Mouse (Mus musculus) intestine, embryonic 16.5 days (tissue): ENCODE results near the gene Ubn1. TPM values are rescaled to one million over a fixed set of nuclear protein-coding genes. Genes with fewer than 3 reads are reported as not detected.

Source experiments
- ATAC-seq: fragments of 200-750 bp; cut with Nextera tagmentation; 2 replicates; pipeline ENCODE4 v1.8.0; 2017; ENCODE audit warnings: moderate TSS enrichment, moderate library complexity
- H3K27ac ChIP-seq: fragments of 300-500 bp; sonication (generic); 2 replicates; pipeline ENCODE4 v1.5.1; 2014; ENCODE audit warnings: mild to moderate bottlenecking, low read length
- H3K27me3 ChIP-seq: fragments of 300-500 bp; sonication (generic); replicated peaks from 2 replicates; pipeline ENCODE4 v1.6.1; 2014; ENCODE audit warnings: low read length, control low read depth, mixed read lengths; ENCODE audit not compliant: control insufficient read depth, insufficient read depth
- H3K36me3 ChIP-seq: fragments of 300-500 bp; sonication (generic); 2 replicates; pipeline ENCODE4 v1.6.1; 2014; ENCODE audit warnings: low read length, control low read depth; ENCODE audit not compliant: control insufficient read depth, insufficient read depth
- H3K4me1 ChIP-seq: fragments of 300-500 bp; sonication (generic); 2 replicates; pipeline ENCODE4 v1.6.1; 2014; ENCODE audit warnings: low read length, control low read depth, mixed read lengths; ENCODE audit not compliant: control insufficient read depth, insufficient read depth
- H3K4me2 ChIP-seq: fragments of 300-500 bp; sonication (generic); 2 replicates; pipeline ENCODE4 v1.6.1; 2014; ENCODE audit warnings: low read depth, low read length, control low read depth
- H3K4me3 ChIP-seq: fragments of 300-500 bp; sonication (generic); 2 replicates; pipeline ENCODE4 v1.5.1; 2014; ENCODE audit warnings: mild to moderate bottlenecking, low read length
- H3K9ac ChIP-seq: fragments of 300-500 bp; sonication (generic); 2 replicates; pipeline ENCODE4 v1.6.1; 2014; ENCODE audit warnings: low read depth, low read length
- H3K9me3 ChIP-seq: fragments of 300-500 bp; sonication (generic); 2 replicates; pipeline ENCODE4 v1.6.1; 2016; ENCODE audit warnings: low read length, control low read depth; ENCODE audit not compliant: control insufficient read depth
- WGBS: fragments of 180-500 bp; shearing (Covaris S2); extraction: QIAGEN DNeasy Blood & Tissue Kit; methylation state at CpG from one replicate; pipeline ENCODE4 v1.1.7; 2014; 5-methylcytosine and 5-hydroxymethylcytosine counted together
- polyA plus RNA-seq: library from polyadenylated mRNA; unstranded; fragments of >200 nt; fragmentation: Nextera tagmentation; extraction: Ambion mirVana; gene quantifications from 2 replicates; pipeline ENCODE4 v1.2.1, GENCODE M21; 2015

The Ubn1 gene
- polyA plus RNA-seq, 1 experiment from 2014 or later, result 11.1 TPM

DNA sequence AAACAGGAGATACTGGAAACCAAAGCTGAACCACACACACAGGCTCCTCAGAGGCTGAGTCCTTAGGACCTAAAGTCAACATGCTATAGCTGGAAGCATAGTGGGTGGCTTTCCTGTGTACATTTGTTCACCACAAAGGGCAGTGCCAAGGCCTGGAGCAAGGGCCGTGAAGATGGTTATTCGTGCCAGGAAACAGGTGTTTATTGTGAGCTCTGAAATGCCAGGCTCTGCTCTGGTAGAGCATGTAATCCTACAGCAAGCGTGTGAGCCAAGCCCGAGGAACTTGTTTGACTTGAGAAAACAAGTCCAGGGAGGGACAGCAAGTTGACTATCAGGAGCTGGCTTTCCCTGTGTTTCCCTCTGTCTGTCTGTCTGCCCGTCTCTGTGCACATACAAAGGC, 43.4 kb downstream of the Ubn1 start:
- H3K9ac ChIP-seq, result no peak overlapping the region
- H3K4me2 ChIP-seq, result no peak overlapping the region
- no peaks in the 10 kb centered on the region for H3K4me1 ChIP-seq
- no peaks in the 10 kb centered on the region for H3K27me3 ChIP-seq
- 83% methylated on average over 5 of the region's 5 CpGs for WGBS
- no peak overlapping the region for H3K27ac ChIP-seq
- no peak overlapping the region for H3K4me3 ChIP-seq
- H3K9me3 ChIP-seq, result no peaks in the 10 kb centered on the region
- no peak for ATAC-seq
- H3K36me3 ChIP-seq, result no peaks in the 10 kb centered on the region

DNA sequence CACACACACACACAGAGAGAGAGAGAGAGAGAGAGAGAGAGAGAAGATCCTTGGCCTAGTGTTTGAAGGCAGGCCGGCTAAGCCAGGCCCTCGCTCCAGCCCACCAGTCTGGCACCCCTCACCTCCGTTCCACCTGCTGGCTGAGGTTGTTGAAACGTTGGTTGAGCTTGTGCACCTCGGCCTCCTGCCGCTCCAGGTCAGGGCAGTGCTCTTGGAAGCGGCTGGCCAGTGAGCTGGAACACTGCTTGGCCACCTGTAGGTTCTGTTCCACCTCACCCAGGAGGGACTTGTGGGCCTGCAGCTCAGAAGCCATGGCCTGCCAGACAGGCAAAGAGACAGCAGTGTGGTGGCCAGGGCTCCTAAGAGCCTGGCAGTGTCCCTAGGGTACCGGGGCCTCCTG, 46.6 kb downstream of the Ubn1 start:
- no peaks in the 10 kb centered on the region for H3K27me3 ChIP-seq
- H3K4me1 ChIP-seq, result no peaks in the 10 kb centered on the region
- 77% methylated on average over 8 of the region's 8 CpGs for WGBS
- ATAC-seq, result no peak
- H3K4me2 ChIP-seq, result no peak overlapping the region
- H3K36me3 ChIP-seq, result no peaks in the 10 kb centered on the region
- H3K4me3 ChIP-seq, result no peak overlapping the region
- no peak overlapping the region for H3K9ac ChIP-seq
- no peak overlapping the region for H3K27ac ChIP-seq
- H3K9me3 ChIP-seq, result no peaks in the 10 kb centered on the region

DNA sequence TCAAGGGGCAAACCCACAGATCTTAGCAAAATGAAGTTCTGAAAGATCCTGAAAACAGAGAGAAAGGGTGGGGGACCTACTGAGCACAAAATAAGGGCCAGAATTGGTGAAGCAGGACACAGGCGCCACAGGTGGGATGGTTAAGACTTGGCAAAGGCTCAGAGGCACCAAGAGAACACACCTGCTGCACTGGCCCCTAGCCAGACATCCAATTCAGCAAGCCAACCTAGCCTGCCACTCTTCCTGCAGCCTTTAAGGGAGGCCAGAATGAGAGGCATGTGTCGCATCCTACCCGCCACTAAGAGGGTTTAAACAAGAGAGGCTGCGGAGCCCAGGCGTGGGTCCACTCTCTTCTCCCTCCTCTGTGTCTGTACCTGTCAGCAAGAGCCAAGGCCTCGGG, 51.1 kb downstream of the Ubn1 start:
- Histone ChIP-seq H3K27me3 (no peaks in the 10 kb centered on the region), H3K36me3 (no peaks in the 10 kb centered on the region), H3K4me3 (no peak overlapping the region), H3K27ac (no peak overlapping the region), H3K9me3 (no peaks in the 10 kb centered on the region), H3K4me1 (no peaks in the 10 kb centered on the region), H3K9ac (no peak overlapping the region), H3K4me2 (no peak overlapping the region)
- no peak for ATAC-seq
- WGBS, result 78% methylated on average over 6 of the region's 6 CpGs

DNA sequence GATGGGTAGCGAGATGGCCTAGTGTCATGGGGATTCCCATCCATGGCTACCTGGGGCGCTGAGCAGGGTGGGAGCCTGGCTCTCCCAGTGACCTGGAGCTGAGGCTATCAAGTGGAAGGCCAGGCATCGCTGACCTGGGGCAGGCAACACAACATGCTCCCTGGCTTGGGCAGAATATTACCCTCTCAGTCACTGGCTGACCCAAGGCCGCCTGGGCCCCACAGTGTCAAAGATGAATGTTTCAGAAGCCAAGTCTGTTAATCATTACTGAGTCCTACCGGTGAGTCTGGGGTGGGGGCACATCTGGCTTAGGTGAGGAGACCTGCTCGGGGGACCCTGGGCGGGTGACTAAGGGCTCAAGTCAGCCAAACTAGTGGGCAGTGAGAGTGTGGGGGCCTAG, 60.0 kb downstream of the Ubn1 start:
- 57% methylated on average over 7 of the region's 7 CpGs for WGBS

DNA sequence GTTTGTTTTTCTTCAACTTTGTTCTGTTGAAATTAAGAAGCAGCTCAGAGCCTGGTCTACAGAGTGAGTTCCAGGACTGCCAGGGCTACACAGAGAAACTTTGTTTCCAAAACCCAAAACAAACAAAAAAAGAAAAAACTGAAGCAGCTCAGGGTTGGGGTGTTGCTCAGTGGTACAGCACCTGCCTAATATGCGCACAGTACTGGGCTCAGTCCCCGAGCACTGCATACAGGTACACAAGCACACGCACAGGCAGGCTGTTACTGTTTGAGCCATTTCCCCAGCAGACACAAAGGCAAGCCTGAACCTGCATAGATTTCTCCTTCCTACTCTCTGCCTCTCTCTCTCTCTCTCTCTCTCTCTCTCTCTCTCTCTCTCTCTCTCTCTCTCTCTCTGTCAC, 61.2 kb downstream of the Ubn1 start:
- 86% methylated on average over 3 of the region's 3 CpGs for WGBS
- Histone ChIP-seq H3K27me3 (no peaks in the 10 kb centered on the region), H3K27ac (no peak overlapping the region), H3K4me2 (no peak overlapping the region), H3K4me3 (no peak overlapping the region), H3K9me3 (peaks cover 4% of the 10 kb centered on the region; the same call in 1 of the 2 replicates), H3K36me3 (no peaks in the 10 kb centered on the region), H3K4me1 (peaks cover 12% of the 10 kb centered on the region), H3K9ac (no peak overlapping the region)
- no peak for ATAC-seq

More for the DNA sequence above, 60.0 kb downstream of the Ubn1 start:
- Histone ChIP-seq H3K4me1 (peaks cover 12% of the 10 kb centered on the region), H3K27me3 (no peaks in the 10 kb centered on the region), H3K9ac (0 out of 2 replicates have a peak overlapping the region, but pooled peaks have one; percentile 7), H3K4me2 (no peak overlapping the region), H3K4me3 (no peak overlapping the region), H3K9me3 (peaks cover 4% of the 10 kb centered on the region; the same call in 1 of the 2 replicates), H3K27ac (no peak overlapping the region), H3K36me3 (no peaks in the 10 kb centered on the region)
- peak; percentile 85 for ATAC-seq

DNA sequence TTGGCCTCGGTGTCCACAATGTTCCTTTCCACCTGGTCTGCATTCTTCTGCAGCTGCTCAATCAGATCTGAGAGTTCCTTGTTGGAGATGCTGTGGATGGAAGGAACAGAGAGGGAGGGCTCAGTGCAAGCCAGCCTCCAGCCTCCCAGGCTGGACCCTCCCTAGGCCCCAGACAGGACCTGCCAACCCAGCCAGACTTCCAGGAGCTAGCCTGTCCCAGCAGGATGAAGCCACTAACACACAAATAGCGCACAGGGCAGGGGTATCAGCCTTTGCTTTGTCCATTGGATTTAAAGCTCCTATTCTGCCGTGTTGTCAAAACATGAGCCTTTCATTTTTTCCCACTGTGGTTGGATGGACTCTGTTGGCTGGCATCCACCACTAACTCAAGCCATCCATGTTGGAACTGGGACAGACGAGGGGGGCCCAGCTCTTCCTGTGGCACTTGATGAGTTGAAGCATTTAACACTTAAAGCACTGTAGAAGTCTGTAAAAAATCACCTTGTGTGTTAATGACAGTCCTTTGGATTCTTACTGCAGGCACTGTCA, 63.2 kb downstream of the Ubn1 start:
- Histone ChIP-seq H3K9ac (no peak overlapping the region), H3K4me1 (peaks cover 12% of the 10 kb centered on the region), H3K27me3 (no peaks in the 10 kb centered on the region), H3K4me2 (no peak overlapping the region), H3K27ac (no peak overlapping the region), H3K36me3 (no peaks in the 10 kb centered on the region), H3K4me3 (no peak overlapping the region), H3K9me3 (peaks cover 4% of the 10 kb centered on the region; the same call in 1 of the 2 replicates)
- WGBS, result 63% methylated on average over 4 of the region's 4 CpGs
- ATAC-seq, result no peak

DNA sequence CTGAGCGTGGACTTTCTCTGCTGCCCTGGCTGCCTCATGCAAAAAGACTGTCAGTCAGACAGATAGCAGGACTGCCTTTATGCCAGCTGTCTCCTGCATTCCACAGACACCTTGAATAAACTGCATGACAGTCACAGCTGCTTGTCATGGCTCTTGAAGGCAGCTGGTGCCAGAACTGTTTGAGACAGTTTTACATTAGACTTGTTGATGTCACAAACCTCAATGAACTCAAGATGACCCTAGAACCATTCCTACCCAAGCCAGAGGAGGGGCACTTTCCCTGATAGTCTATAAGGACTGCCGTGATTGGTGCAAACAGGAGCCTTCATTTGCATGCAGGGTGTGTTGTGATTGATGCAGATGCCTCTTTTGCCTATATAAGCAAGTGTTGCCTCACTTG, 63.7 kb downstream of the Ubn1 start:
- no peak for ATAC-seq
- Histone ChIP-seq H3K36me3 (no peaks in the 10 kb centered on the region), H3K4me1 (peaks cover 12% of the 10 kb centered on the region), H3K9ac (no peak overlapping the region), H3K9me3 (no peaks in the 10 kb centered on the region), H3K4me3 (no peak overlapping the region), H3K27ac (no peak overlapping the region), H3K4me2 (no peak overlapping the region), H3K27me3 (no peaks in the 10 kb centered on the region)
- 62% methylated on average over 2 of the region's 2 CpGs for WGBS

GRCm38 (mm10) chr16:5119385-5119784, 69.5 kb downstream of the Ubn1 start:
- ATAC-seq, result 0 out of 2 replicates have a peak, but pooled peaks have one; percentile 12
- 70% methylated on average over 4 of the region's 4 CpGs for WGBS
- Histone ChIP-seq H3K4me1 (peaks cover 14% of the 10 kb centered on the region), H3K27ac (no peak overlapping the region), H3K9ac (no peak overlapping the region), H3K4me3 (no peak overlapping the region), H3K27me3 (no peaks in the 10 kb centered on the region), H3K4me2 (no peak overlapping the region), H3K9me3 (no peaks in the 10 kb centered on the region), H3K36me3 (no peaks in the 10 kb centered on the region)

GRCm38 (mm10) chr16:5119845-5120244, 70.0 kb downstream of the Ubn1 start:
- no peak overlapping the region for H3K4me3 ChIP-seq
- no peaks in the 10 kb centered on the region for H3K27me3 ChIP-seq
- no peaks in the 10 kb centered on the region for H3K9me3 ChIP-seq
- peaks cover 14% of the 10 kb centered on the region for H3K4me1 ChIP-seq
- WGBS, result 81% methylated on average over 4 of the region's 4 CpGs
- H3K27ac ChIP-seq, result no peak overlapping the region
- no peaks in the 10 kb centered on the region for H3K36me3 ChIP-seq
- no peak overlapping the region for H3K4me2 ChIP-seq
- ATAC-seq, result no peak
- H3K9ac ChIP-seq, result no peak overlapping the region

- peak; percentile 30; the same call in 1 of the 2 replicates for ATAC-seq
- Histone ChIP-seq H3K36me3 (no peaks in the 10 kb centered on the region), H3K27ac (no peak overlapping the region), H3K4me2 (no peak overlapping the region), H3K9me3 (no peaks in the 10 kb centered on the region), H3K9ac (no peak overlapping the region), H3K27me3 (no peaks in the 10 kb centered on the region), H3K4me3 (no peak overlapping the region), H3K4me1 (peaks cover 14% of the 10 kb centered on the region)
- 49% methylated on average over 6 of the region's 6 CpGs for WGBS
These were observed 73.6 kb downstream of the Ubn1 start for GRCm38 (mm10) chr16:5123476-5123875.
